Mouse (Mus musculus) right cerebral cortex, postnatal 14 days (tissue): Measurements from ENCODE around the gene Dpp9.
A peak's percentile ranks its signal among the peaks of the same experiment; 100 is the strongest.
"Not testable (repeated sequence)": the region's sequence is repeated elsewhere in the genome, so short reads cannot be mapped to it uniquely, and the experiment has no call there.

ENCODE experiments used
- DNase-seq: peaks from one replicate; pipeline ENCODE4 v3.0.0; 2022

Dpp9 gene

DNA sequence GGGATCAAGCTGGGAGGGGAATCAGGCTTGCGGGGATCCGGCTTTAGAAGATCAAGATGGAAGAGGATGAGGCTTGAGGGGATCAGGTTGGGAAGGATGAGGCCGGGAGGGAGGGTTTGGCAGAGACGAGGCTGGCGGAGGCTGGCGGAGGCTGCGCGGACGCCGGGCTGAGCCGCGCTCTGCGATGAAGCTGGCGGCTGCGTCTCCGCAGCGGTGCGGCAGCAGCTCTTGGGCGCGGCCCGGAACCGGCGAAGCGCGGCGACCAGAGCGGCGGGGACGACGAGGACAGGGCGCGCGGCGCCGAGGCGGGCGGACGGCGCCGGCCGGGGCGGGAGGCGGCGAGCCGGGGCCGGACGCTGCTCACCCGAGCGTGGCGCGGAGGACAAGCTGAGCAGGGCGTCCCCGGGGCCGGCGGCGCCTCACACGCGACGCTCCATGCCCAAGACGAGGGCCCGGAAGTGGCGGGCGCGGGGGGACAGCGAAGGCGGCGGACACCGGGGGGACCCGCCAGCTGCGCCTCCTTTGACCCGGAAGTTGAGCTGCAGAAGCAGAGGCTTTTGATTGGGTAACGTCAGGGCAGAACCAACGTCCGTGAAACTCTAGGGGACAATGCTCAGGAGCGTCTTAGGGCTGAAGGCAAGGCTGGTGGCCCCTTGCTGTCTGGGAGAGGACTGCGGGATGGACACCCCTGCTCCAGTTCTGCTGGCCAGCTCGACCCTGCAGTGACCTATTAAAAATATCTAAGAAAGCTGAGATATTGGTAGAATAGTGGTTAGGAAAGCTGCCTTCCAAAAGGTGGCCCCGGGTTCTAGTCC is at the start of gene Dpp9:
Gene Dpp9 (minus strand): TSS at position 529 of the 815 bp plus-strand sequence.
- peak; percentile 85 for DNase-seq

DNA sequence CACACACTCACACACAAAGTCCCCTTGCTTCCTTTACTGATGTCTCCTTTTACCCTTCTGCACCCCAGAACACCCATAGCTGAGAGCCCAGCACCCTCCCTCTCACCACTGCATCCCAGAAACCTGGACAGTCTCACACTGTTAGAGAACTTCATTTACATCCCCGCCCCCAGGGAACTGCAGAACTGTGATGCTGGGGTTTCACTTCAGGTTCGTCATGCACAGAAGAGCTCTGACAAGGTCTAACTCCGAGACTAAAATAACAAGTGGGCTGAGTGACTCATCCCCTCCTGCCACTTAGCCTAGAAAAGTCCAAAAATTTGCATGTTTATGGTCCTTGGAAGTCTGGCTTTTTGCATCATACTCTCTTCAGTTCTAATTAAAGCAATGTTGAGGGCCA is 47.6 kb upstream of the Dpp9 start:
- DNase-seq = no peak

DNA sequence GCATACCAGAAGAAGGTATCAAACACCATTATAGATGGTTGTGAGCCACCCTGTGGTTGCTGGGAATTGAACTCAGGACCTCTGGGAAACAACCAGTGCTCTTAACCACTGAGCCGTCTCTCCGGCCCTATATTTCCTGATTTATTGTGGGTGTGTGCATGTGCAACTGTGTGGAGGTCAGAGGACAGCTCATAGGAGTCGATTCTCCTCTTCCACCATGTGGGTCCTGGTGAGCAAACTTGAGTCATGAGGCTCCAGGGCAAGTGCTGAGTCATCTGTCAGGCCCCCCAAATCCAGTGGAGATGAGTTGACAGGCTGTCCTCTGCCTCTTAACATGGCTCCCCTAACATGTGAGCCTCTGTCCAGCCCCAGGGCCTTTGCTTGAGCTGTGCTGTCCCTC is 47.2 kb upstream of the Dpp9 start:
- no peak for DNase-seq

DNA sequence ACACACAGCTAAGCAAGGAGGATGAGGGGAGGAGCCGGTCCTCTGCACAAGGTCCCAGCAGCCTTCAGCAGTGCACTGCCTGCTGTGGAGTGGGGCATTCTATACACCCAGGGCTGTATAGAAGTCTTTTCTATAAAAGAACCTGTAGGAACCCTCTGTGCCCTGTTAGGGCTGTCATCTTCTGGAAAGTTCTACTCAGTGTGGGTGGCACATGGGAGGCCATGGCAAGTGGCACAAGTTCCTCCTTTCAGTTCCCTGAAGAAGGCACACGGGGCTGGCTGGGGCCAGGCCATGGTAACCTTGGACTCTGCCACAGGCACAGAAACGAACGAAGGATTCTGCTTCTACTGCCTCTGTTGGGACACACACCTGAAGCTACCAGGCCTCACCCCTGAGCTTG is 46.3 kb upstream of the Dpp9 start:
- no peak for DNase-seq

DNA sequence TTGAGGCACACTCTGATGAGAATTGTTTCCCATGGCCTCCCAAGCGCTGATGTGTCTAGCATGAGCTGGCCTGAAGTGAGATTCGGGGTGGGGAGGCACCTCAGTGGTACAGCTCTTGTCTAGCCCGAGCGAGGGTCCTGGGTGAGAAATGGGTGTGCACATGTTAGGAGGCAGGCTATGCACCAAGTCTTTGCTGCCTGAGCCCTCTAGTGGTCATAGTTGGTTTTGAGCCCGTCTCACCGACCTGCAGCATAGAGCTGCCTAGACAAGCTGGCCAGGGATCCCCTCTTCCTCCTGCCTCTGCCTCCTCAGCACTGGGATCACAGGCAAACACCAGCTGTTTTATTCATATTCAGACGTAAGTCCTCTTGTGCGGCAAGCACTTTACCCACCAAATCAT is 45.3 kb upstream of the Dpp9 start:
- peak; percentile 83 for DNase-seq

DNA sequence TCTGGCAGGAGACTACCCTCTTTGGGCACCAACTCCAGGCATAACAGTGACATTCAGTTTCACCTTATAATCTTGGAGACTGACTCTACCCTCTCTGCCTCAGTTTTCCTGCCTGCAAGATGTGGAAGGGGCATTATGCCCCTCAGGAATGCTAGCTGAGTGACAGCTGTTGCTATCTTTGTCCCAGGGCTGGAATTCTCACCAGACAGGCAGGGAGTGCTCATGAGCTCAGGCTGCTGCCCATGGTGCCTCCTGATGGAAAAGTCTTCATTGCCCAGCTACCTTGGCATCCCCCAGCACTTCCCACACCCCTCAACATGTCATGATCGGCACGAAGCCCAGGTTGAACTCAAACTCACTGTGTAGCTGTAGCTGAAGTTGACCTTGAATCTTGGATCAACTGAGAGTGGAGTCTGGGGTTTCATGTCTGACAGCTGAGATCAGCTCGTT is 44.0 kb upstream of the Dpp9 start:
- DNase-seq = no peak

DNA sequence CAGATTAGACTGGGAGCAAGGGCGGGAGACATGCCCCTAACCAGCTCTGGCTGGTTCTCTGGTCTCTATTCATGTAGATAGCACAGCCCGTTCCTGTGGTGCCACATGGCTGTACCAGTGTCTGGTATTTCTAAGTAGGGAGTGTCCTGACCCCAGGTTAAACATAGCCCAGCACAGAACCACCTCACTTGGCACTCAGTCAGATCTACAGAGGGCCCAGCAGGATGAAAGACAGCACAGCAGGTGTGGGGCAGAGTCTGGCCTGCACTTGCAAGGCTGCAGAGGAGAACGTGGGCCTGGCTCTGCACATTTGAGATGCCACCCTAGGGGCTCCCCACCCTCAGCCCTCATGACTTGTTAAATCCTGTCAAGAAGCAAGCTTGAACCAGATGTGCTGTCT is 42.5 kb upstream of the Dpp9 start:
- no peak for DNase-seq

DNA sequence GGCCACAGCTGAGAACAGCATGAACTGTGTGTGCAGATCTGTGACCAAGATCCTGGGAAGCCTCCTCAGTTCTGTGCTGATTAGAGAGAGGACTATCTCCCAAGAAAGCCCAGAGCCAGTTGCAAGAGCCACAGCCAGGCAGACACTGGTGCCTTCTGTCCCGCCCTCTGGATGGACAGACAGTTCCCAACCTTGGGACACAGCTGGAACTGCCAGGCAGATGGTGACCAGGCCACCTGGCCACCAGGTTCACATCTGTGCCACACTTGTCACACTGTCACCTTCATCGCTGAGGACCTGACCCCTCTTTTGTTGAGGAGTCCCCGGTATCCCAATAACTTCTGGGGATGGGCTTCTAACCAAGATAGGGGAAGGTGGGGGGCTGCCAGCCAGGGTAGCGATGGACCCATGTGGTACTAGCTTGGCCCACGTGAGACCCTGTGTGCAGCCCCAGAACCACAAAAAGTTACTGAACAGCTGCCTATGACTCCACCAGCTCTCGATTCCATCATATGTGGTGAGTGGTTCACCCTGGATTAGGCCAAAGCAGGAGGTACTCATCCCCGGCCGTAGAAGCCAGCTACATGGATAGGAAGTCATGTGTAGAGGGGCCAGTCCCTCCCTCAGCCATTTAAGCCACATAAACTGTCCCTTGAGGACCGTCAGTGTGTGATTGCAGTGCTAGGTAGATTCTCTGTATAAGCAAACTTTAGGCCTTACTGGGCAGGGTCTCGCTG is 40.8 kb upstream of the Dpp9 start:
- no peak for DNase-seq

DNA sequence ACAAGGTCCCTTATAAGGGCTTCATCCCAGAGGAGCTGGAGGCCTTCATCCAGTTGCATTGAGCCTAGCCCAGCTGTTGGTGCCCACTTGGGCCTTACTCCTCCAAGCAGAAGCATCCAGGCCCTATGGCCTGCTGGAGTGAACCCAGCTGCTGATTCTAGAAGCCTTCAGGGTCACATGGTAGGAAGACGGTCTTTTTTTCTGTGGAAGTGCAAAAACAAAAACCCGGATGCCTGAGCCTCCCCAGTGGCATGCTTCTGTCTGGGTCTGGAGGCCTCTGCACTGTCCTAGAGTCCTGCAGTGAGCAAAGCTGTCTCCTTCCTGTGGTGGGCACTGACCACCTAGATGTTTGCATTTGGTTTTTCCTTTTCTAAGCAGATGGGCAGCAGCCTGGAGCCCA is 40.1 kb upstream of the Dpp9 start:
- not testable (repeated sequence) for DNase-seq

DNA sequence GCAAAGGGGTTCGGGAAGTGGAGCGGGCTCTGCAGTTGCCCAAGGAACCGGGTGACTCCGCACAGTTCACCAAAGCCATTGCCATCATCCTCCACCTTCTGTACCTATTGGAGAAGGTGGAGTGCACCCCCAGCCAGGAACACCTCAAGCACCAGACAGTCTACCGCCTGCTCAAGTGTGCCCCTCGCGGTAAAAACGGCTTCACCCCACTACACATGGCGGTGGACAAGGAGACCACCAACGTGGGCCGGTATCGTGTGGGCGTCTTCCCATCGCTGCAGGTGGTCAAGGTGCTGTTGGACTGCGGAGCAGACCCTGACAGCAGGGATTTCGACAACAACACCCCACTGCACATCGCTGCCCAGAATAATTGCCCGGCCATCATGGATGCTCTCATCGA is 39.6 kb upstream of the Dpp9 start:
- DNase-seq = not testable (repeated sequence)

DNA sequence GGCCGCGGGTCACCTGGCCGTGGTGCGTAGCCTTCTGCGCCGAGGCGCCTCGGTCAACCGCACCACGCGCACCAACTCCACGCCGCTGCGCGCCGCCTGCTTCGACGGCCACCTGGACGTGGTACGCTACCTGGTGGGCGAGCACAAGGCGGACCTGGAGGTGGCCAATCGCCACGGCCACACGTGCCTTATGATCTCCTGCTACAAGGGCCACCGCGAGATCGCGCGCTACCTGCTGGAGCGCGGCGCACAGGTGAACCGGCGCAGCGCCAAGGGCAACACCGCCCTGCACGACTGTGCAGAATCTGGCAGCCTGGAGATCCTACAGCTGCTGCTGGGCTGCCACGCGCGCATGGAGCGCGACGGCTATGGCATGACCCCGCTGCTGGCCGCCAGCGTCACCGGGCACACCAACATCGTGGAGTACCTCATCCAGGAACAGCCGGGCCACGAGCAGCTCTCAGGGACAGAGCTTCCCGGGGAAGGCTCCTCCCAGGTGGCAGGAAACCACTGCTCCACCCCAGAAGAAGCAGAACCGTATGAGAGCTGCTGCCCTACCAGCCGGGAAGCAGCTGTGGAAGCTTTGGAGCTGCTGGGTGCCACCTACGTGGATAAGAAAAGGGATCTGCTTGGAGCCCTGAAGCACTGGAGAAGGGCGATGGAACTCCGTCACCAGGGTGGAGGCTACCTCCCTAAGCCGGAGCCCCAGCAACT is 38.6 kb upstream of the Dpp9 start:
- DNase-seq = no peak

DNA sequence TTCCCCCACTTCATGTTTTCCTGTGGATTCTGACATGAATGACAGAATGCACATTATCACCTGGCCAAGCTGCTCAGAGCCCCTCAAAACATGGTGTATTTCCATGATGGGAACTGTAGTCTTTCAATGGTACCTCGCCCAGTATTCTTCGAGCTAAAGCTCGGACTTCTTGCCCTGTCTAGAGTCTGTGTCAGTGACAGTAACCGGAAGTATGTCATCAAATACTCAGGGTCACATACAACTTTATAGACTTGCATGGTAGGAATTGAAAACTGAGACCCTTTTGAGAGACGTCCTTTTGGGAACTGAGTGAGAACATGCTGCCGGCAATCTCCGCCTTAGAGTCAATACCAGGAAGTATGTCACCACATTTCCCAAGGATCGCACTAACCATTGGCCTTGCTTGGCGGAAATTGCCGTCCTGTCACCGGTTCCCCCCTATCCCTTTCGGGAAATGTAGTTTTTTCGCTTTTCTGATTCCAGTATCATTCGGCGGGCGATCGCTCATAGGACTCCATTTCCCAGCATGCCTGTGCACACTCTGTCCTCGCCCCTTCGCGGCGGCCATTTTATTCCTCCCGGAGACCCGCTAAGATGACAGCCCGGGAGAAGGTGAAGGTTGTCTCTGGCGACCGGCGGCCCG is 37.7 kb upstream of the Dpp9 start, which contains the start of gene Fem1a:
Gene Fem1a (plus strand): TSS at position 572 of the 643 bp plus-strand sequence.
- peak; percentile 89 for DNase-seq

DNA sequence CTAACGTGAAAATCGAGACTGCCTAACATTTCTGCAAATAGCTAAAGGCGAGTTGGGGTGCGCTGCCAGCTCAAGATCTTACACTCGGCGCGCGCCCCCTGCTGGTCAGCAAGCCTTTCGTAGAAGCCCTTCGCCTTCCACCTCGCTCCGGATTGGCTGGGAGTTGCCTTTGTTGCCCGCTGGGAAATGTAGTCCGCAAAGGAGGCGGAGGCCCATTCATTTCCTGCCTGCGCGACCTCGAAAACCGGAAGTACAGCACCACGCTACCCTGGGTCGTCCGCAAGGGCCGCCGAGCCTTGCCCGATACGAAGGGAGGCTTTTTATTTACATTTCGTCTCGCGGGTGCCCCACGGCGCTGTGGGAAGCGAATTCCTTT is 37.1 kb upstream of the Dpp9 start:
- peak; percentile 100 for DNase-seq

DNA sequence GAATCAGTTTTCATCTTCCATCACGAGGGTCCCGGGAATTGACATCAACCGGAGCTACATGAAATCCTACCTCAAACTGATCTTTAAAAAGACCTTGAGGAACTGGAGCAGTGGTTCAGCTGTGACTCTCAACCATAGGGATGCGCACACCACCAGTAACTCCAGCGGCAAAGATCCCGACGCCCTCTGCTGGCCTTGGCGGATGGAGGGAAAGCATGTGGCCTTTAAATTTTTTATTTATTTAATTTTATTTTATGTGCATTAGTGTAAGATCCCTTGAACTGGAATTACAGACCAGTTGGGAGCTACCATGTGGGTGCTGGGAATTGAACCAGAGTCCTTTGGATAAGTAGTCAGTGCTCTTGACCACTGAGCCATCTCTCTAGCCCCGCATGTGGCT is 36.7 kb upstream of the Dpp9 start:
- peak; percentile 65 for DNase-seq

DNA sequence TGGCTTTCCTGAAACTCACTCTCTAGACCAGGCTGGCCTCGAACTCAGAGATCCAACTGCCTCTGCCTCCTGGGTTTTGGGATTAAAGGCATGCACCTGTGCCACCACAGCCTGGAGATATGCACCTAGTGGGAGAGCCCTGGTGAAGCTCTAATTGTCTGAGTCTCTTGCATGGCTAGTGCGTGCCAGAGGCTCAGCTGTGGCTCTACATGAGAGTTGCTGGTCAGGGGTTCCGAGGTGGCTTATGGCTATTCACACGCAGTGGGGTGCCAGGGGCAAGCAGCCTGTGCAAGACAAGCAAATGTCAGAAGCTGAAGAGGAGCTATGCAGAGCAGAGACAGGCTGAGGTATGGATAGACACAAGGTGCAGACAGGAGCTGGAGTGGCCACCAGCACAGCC is 36.0 kb upstream of the Dpp9 start:
- no peak for DNase-seq

DNA sequence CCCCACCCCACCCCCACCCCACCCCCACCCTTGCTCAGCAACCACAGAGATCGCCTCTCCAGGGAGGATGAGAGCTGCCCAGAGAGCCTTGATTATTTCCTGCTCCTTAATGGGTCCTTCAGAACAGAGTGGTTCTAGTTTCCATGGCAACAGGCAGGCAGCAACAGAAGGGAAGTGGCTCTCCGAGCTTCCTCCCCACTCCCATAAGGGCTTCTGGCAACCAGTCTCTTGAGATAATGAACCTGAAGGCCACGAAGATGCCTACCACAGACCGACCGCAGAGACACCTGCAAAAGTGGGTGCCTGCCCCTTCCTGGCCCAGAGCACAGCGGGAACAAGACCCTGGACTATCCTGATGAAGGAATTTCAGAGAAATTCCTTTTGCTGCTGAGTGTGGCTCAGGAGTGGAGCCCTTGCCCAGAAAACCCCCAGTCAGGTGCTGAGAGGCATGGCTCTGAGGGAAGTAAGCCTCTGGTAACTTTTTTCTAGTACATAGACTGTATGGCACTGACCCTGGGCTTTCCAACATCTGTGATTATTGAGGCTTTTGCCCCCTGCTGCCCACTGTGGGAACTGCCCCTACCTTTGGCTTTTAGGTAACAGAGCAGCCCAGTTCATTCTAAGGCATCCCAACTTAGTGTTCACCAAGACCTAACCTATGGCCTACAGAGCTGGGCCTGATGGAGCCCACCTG is 32.6 kb upstream of the Dpp9 start:
- peak; percentile 70 for DNase-seq

DNA sequence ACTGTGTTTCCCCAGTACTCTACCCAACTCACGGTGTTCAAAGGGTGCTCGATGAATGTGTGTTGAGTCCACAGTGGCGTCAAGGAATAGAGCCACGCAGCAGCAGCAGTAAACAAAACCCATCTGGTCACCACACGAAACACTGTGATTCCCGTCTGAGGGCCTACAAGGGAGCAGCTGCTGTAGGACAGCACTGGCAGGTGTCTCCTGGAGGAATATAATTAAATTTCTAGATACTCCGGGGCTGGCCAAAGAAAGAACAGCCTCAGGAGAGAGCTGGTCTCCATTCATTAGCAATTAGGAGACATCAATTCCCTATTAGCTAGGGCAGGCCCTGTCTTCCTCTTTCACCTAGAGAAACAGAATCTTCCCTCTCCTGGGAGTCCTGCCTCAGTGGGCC is 26.9 kb upstream of the Dpp9 start:
- DNase-seq = no peak

DNA sequence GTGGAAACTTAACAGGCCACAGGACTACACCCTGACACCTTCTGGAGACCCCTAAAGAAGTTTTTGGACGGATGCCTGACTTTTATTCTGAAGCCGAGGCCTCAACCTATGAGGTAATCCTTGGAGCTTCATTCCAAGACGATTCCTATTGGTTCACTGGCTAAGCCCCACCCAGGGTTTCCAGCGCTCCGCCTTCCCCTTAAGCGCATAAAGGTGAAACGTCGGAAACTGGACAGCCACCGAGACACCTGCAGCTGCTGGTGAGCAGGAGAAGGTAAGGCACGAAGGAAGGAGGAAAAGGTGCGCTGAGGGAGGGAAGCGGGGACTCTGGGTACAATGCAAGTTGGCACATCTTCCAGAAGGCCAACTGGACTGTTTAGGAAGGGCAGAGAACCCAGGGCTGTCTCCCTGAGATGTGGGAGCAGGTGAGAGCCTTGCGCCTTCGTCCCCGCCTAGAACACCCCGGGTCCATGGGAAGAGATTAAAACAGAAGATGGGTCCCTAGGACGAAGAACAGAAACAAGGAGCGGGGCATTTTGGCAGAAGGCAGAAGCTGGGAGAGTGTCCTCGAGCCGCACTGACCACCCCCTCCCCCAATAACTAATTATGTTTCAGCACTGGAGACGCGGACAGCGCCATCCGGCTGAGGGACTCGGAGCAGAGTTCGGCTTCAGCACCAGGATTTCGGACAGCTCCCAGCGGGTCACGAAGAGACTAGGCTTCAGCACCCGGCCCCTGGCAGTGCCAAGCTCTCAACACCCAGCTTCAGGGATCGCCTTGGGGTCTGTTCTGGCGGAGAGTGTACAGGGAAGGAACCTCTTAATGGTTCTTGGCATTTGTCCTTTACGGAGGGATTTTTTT is 23.1 kb upstream of the Dpp9 start:
- DNase-seq = peak; percentile 83

DNA sequence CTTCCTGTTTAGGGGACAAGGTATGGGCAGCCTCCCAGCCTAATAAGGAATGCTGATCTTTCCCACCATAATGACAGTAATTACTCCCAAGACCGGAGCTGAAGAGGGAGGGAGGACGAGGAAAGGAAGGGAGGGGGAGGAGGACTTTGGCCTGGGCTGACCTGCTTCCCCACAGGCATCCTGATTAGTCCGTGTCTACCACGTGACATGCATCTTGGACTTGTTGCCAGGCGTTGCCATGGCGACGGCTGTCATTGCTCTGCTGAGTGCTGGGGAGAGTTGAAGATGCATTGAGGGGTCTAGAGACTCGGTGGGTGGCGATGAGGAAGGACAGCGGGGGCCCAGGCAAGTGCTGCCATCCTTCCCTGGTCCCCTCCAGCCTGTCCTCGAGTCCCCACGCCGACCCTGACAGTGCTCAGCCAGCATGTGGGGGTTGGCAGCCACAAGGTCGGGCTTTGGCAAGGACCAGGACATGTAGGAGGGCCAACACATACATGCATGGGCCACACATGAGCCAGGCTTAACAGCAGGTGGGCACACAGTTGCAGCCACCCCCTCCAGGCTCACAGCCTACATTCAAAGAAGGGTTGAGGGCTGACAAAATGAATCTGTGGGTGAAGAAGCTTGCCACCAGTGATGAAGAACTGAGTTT is 15.2 kb upstream of the Dpp9 start:
- DNase-seq = peak; percentile 90

DNA sequence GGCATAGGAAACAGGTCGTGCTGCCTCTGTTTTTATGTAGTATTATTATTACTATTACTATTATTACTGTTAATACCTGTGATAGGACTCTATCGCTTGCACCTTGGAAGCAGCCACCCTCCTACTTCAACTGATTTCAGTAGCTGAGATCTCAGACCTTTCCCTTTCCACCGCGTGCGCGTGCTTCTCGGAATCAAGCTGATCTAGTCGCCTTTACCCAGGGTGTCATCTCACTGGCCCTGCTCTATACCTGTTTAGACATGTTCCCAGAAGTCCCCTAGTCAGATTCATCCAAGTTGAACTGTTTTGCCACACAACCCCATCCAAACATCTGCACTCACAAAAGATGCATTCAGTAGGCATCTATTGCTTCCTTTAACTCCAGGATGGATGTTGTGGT is 14.7 kb upstream of the Dpp9 start:
- DNase-seq = no peak

DNA sequence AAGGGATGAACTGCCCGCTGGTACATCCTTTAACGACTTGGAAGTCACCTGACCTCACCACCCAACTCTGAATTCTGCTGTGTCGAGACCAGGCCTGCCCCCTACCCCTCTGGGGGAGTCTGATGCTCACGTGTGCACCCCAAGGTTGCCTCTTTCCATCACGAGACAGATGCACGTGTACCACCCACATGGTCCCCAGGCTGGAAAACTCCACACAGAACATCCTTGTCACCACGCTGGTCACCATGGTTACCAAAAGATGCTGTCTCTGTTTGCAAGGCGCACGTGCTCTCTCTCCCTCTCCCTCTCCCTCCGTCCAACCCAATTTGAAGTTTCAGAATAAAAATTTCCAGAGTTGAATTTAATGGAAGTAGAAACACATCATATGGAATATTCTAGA is 11.2 kb upstream of the Dpp9 start:
- peak; percentile 75 for DNase-seq
